Mouse (Mus musculus): ENCODE results near the gene Kcnd3. TPM values are rescaled to one million over a fixed set of nuclear protein-coding genes. Genes with fewer than 3 reads are reported as not detected.

Kcnd3 gene
- polyA plus RNA-seq, 2 experiments, result 0.01 to 0.08 TPM

GRCm38 (mm10) chr3:105505161-105505872 lies 53.2 kb downstream of the Kcnd3 start:
- no peaks in the 10 kb centered on the region for H3K27me3 ChIP-seq (ENCODE audit: control insufficient read depth, insufficient read depth, low read length)
- no peaks in the 10 kb centered on the region for H3K9me3 ChIP-seq (ENCODE audit: control insufficient read depth, low read length)
- no peaks in the 10 kb centered on the region for H3K36me3 ChIP-seq (replicated peaks; ENCODE audit: control insufficient read depth, insufficient read depth, low read depth)
- 64% methylated on average over 15 of the region's 15 CpGs for WGBS (ENCODE audit: insufficient replicate concordance)
- no peak for TF ChIP-seq CTCF (IDR thresholded peaks at IDR 0.05; ENCODE audit: low read depth)
- TF ChIP-seq EP300 (IDR thresholded peaks at IDR 0.05; ENCODE audit: low read depth), result no peak
- no peak overlapping the region for H3K4me2 ChIP-seq (ENCODE audit: low read depth)
- DNase-seq (ENCODE audit: low read depth in 3 of 3, low spot score in 3 of 3) (no peak), ATAC-seq (ENCODE audit: insufficient read depth) (no peak)
- H3K9ac ChIP-seq (replicated peaks), result no peak overlapping the region
- no peaks in the 10 kb centered on the region for H3K4me1 ChIP-seq (replicated peaks; ENCODE audit: control insufficient read depth in 2 of 2, insufficient read depth in 2 of 2, low read length in 1 of 2)
- no peak overlapping the region for H3K4me3 ChIP-seq (ENCODE audit: insufficient read depth in 1 of 2, low read depth in 2 of 2, low read length in 2 of 2)
- H3K27ac ChIP-seq, result no peak overlapping the region

GRCm38 (mm10) chr3:105505873-105506170 lies 53.7 kb downstream of the Kcnd3 start:
- ATAC-seq (ENCODE audit: insufficient read depth), result no peak
- no peak overlapping the region for H3K27ac ChIP-seq
- TF ChIP-seq EP300 (IDR thresholded peaks at IDR 0.05; ENCODE audit: low read depth), result no peak
- TF ChIP-seq CTCF (IDR thresholded peaks at IDR 0.05; ENCODE audit: low read depth), result no peak
- no peaks in the 10 kb centered on the region for H3K9me3 ChIP-seq (ENCODE audit: control insufficient read depth, low read length)
- H3K4me2 ChIP-seq (ENCODE audit: low read depth), result no peak overlapping the region
- H3K36me3 ChIP-seq (replicated peaks; ENCODE audit: control insufficient read depth, insufficient read depth, low read depth), result no peaks in the 10 kb centered on the region
- no peaks in the 10 kb centered on the region for H3K4me1 ChIP-seq (replicated peaks; ENCODE audit: control insufficient read depth in 2 of 2, insufficient read depth in 2 of 2, low read length in 1 of 2)
- no peak overlapping the region for H3K9ac ChIP-seq (replicated peaks)
- 65% methylated on average over 7 of the region's 7 CpGs for WGBS (ENCODE audit: insufficient replicate concordance)
- no peaks in the 10 kb centered on the region for H3K27me3 ChIP-seq (ENCODE audit: control insufficient read depth, insufficient read depth, low read length)
- no peak for DNase-seq (ENCODE audit: low read depth in 3 of 3, low spot score in 3 of 3)
- no peak overlapping the region for H3K4me3 ChIP-seq (ENCODE audit: insufficient read depth in 1 of 2, low read depth in 2 of 2, low read length in 2 of 2)

GRCm38 (mm10) chr3:105506592-105506991 lies 54.5 kb downstream of the Kcnd3 start:
- ATAC-seq (ENCODE audit: insufficient read depth) (no peak), DNase-seq (ENCODE audit: low read depth in 3 of 3, low spot score in 3 of 3) (no peak)
- TF ChIP-seq CTCF (IDR thresholded peaks at IDR 0.05; ENCODE audit: low read depth) (no peak), EP300 (IDR thresholded peaks at IDR 0.05; ENCODE audit: low read depth) (no peak)
- WGBS (ENCODE audit: insufficient replicate concordance), result 66% methylated on average over 4 of the region's 4 CpGs
- Histone ChIP-seq H3K4me1 (replicated peaks; ENCODE audit: control insufficient read depth in 2 of 2, insufficient read depth in 2 of 2, low read length in 1 of 2) (no peaks in the 10 kb centered on the region), H3K27me3 (ENCODE audit: control insufficient read depth, insufficient read depth, low read length) (no peaks in the 10 kb centered on the region), H3K9ac (replicated peaks) (no peak overlapping the region), H3K36me3 (replicated peaks; ENCODE audit: control insufficient read depth, insufficient read depth, low read depth) (no peaks in the 10 kb centered on the region), H3K4me2 (ENCODE audit: low read depth) (no peak overlapping the region), H3K9me3 (ENCODE audit: control insufficient read depth, low read length) (no peaks in the 10 kb centered on the region), H3K27ac (no peak overlapping the region), H3K4me3 (ENCODE audit: insufficient read depth in 1 of 2, low read depth in 2 of 2, low read length in 2 of 2) (no peak overlapping the region)

GRCm38 (mm10) chr3:105509321-105509720 lies 57.2 kb downstream of the Kcnd3 start:
- H3K9ac ChIP-seq (replicated peaks), result no peak overlapping the region
- TF ChIP-seq CTCF (IDR thresholded peaks at IDR 0.05; ENCODE audit: low read depth) (no peak), EP300 (IDR thresholded peaks at IDR 0.05; ENCODE audit: low read depth) (no peak)
- no peaks in the 10 kb centered on the region for H3K27me3 ChIP-seq (ENCODE audit: control insufficient read depth, insufficient read depth, low read length)
- no peaks in the 10 kb centered on the region for H3K9me3 ChIP-seq (ENCODE audit: control insufficient read depth, low read length)
- H3K4me2 ChIP-seq (ENCODE audit: low read depth), result no peak overlapping the region
- WGBS (ENCODE audit: insufficient replicate concordance), result 47% methylated on average over 4 of the region's 4 CpGs
- H3K36me3 ChIP-seq (replicated peaks; ENCODE audit: control insufficient read depth, insufficient read depth, low read depth), result no peaks in the 10 kb centered on the region
- no peak overlapping the region for H3K4me3 ChIP-seq (ENCODE audit: insufficient read depth in 1 of 2, low read depth in 2 of 2, low read length in 2 of 2)
- no peak overlapping the region for H3K27ac ChIP-seq
- no peak for DNase-seq (ENCODE audit: low read depth in 3 of 3, low spot score in 3 of 3)
- ATAC-seq (ENCODE audit: insufficient read depth), result no peak
- no peaks in the 10 kb centered on the region for H3K4me1 ChIP-seq (replicated peaks; ENCODE audit: control insufficient read depth in 2 of 2, insufficient read depth in 2 of 2, low read length in 1 of 2)

DNA sequence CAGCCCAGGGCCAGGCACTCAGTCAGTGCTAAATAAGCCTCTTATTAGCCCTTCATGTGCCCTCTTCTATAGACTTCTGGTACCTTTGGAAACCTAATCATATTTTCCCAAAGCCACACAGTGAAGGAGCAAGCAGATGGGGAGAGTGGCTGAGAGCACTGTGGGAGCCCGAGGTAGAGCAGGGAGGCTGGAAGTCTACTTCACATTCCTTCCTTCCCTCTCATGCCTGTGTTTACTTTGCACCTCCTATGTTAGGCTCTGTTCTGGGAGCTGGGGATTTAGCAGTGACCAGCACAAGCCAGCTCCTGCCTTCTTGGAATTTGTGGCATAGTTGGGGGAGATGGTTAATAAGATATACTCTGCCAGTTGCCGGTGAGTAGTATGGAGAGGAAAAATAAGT lies 59.7 kb downstream of the Kcnd3 start:
- 37% methylated on average over 2 of the region's 2 CpGs for WGBS (ENCODE audit: insufficient replicate concordance)
- Histone ChIP-seq H3K4me1 (replicated peaks; ENCODE audit: control insufficient read depth in 2 of 2, insufficient read depth in 2 of 2, low read length in 1 of 2) (no peaks in the 10 kb centered on the region), H3K36me3 (replicated peaks; ENCODE audit: control insufficient read depth, insufficient read depth, low read depth) (no peaks in the 10 kb centered on the region), H3K4me3 (ENCODE audit: insufficient read depth in 1 of 2, low read depth in 2 of 2, low read length in 2 of 2) (no peak overlapping the region), H3K4me2 (ENCODE audit: low read depth) (no peak overlapping the region), H3K9me3 (ENCODE audit: control insufficient read depth, low read length) (no peaks in the 10 kb centered on the region), H3K9ac (replicated peaks) (no peak overlapping the region), H3K27ac (no peak overlapping the region), H3K27me3 (ENCODE audit: control insufficient read depth, insufficient read depth, low read length) (no peaks in the 10 kb centered on the region)
- ATAC-seq (ENCODE audit: insufficient read depth) (no peak), DNase-seq (ENCODE audit: low read depth in 3 of 3, low spot score in 3 of 3) (no peak)
- TF ChIP-seq CTCF (IDR thresholded peaks at IDR 0.05; ENCODE audit: low read depth), result no peak
